Mouse (Mus musculus): ENCODE results near the gene Rom1.

DNA sequence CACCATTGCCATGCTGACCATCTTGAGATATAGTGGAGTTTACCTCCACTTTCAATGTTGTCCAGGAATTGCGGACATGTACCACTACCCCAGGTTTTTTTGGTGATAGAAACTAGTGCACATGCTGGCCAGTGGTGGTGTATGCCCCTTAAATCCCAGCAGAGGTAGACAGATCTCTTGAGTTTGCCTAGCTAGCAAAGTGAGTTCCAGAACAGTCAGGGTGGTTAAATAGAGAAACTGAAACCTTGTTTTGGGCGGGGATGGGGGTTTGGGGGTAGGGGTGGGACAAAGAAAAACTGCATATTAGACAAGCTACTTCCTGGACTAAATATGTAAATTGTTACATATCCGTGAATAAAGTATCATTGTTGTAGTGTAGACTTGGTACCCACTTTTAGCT, 10.2 kb downstream of the Rom1 start:
- TF ChIP-seq CTCF (conservative IDR thresholded peaks at IDR 0.05; ENCODE audit: low read length) (no peak), NANOG (IDR thresholded peaks at IDR 0.05; ENCODE audit: borderline replicate concordance, low read length) (no peak), POU5F1 (IDR thresholded peaks at IDR 0.05; ENCODE audit: borderline replicate concordance, low read length) (no peak)
